Mouse (Mus musculus) myocyte (in vitro differentiated cells): Measurements from ENCODE around the gene Prkrip1.

Experiments
- E2F4 ChIP-seq: IDR thresholded peaks from one replicate; pipeline ENCODE4 v1.6.1; 2011; ENCODE audit warnings: mild to moderate bottlenecking, control low read depth, moderate library complexity; ENCODE audit not compliant: insufficient read depth
- MAX ChIP-seq: IDR thresholded peaks from one replicate; pipeline ENCODE4 v1.6.1; 2011; ENCODE audit warnings: low read depth, mild to moderate bottlenecking, control low read depth
- MYOD1 ChIP-seq, 3 experiments: IDR thresholded peaks; one replicate each; pipeline ENCODE4 v1.6.1; 2011; ENCODE audit warnings: control low read depth in 2 of 3, low read depth in 2 of 3, mild to moderate bottlenecking in 2 of 3, moderate library complexity in 1 of 3; ENCODE audit not compliant: insufficient read length in 2 of 3, control insufficient read depth in 1 of 3
- MYOG ChIP-seq, 3 experiments: IDR thresholded peaks; one replicate each; pipeline ENCODE4 v1.6.1; 2011; ENCODE audit warnings: control low read depth in 2 of 3, low read depth in 2 of 3, mild to moderate bottlenecking in 2 of 3; ENCODE audit not compliant: insufficient read length in 2 of 3, control insufficient read depth in 1 of 3, insufficient read depth in 1 of 3
- POLR2A ChIP-seq: IDR thresholded peaks from one replicate; pipeline ENCODE4 v1.6.1; 2011; ENCODE audit warnings: low read depth, mild to moderate bottlenecking, control low read depth, moderate library complexity; ENCODE audit not compliant: insufficient read length

DNA sequence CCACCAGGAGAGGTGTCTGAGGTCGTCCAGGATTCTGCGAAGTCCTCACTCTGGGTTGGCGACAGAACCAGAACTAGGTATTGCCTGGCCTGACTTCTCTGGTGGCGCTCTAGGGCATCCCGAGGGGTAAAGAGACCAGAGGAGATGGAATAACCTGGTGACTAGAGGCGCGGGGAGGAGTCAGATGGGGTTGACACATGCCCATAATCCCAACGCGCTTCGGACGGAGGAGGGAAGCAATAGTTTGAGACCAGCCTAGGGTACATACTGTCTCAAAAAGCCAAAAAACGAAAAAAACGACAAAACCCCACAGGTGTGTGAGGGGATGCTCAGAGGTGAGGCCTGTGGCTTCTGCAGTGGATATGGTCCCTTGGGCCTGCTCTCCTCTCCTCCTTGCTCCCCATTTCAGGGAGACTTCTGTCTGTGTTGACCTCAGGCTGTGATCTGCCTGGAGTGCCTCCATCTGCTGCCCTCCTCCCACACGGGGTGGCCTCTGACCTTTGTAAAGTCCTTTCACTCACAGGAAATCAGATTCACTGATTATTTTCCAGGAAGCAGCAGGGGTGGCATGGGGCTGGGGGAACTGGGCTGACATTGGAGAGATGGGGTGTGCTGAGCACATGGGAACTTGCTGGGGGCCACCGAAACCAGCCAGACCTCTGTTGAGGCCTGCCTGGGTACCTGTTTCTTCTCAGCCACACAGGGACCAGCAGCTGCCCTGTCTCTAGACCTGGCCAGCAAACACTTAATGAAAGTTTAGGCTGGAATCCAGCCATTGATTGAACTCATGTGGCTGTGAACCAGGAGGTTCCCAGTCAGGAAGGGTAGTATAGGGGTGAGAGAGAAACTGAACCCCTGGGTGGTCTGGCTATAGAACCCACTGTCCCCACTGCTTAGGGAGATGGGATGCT is 47.0 kb upstream of the Prkrip1 start:
- TF ChIP-seq MYOG (IDR thresholded peaks at IDR 0.05; ENCODE audit: control insufficient read depth in 1 of 3, insufficient read depth in 1 of 3, insufficient read length in 2 of 3, low read depth in 2 of 3) (no peak), MAX (no peak), E2F4 (no peak), POLR2A (no peak), MYOD1 (IDR thresholded peaks at IDR 0.05; ENCODE audit: control insufficient read depth in 1 of 3, insufficient read length in 2 of 3, low read depth in 2 of 3) (no peak)
